Mouse (Mus musculus): ENCODE measurements around the gene Tgm1.

- no peak for TF ChIP-seq CTCF (IDR thresholded peaks at IDR 0.05)
- TF ChIP-seq EP300 (IDR thresholded peaks at IDR 0.05): no peak
These were observed 7.6 kb downstream of the Tgm1 start for GRCm38 (mm10) chr14:55706051-55706600.

All from lung, postnatal 0 days (tissue).